Mouse (Mus musculus) stomach, postnatal 0 days (tissue): ENCODE results near the gene Cdc42bpg.

ENCODE experiments used
- CTCF ChIP-seq: IDR thresholded peaks from 2 replicates; pipeline ENCODE4 v1.5.1; 2016; ENCODE audit warnings: antibody characterized with exemption, low read depth, mild to moderate bottlenecking, moderate library complexity
- EP300 ChIP-seq: optimal IDR thresholded peaks from 2 replicates; pipeline ENCODE3; 2016; ENCODE audit warnings: antibody characterized with exemption

DNA sequence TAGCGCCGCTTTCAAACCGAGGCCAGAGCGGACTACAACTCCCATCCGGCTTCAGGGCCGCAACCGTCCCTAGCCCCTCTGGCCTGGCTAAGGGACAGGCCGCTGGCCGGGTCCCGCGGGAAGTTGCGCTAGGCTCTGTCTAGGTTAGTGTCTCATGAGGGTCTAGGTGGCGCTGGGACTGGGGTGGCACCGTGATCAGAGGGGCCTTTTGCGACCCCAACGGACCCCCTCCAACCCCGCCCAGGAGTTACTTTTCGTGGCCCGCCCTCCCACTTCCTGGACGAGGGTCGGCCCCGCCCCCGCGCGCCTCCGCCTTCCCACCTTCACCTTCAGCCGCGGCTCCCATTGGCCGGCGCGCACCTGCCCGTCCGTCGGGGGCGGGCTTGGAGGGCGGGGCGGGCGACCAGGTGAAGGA is at the start of gene Cdc42bpg:
- no peak for TF ChIP-seq CTCF
- TF ChIP-seq EP300, result no peak
